Mouse (Mus musculus) limb, embryonic 10.5 days (tissue): ENCODE data around the gene Olfr643. TPM values are rescaled to one million over a fixed set of nuclear protein-coding genes. Genes with fewer than 3 reads are reported as not detected.
"Not testable (repeated sequence)": the region's sequence is repeated elsewhere in the genome, so short reads cannot be mapped to it uniquely, and the experiment has no call there.

ENCODE experiments used
- DNase-seq: peaks from one replicate; pipeline ENCODE4 v3.0.0-alpha.2; 2017; ENCODE audit warnings: low spot score
- H3K27ac ChIP-seq: fragments of 300-500 bp; sonication (generic); 2 replicates; pipeline ENCODE4 v1.5.1; 2016; ENCODE audit warnings: mild to moderate bottlenecking
- H3K27me3 ChIP-seq: fragments of 300-500 bp; sonication (generic); 2 replicates; pipeline ENCODE4 v1.6.1; 2016; ENCODE audit warnings: low read depth, mild to moderate bottlenecking; ENCODE audit not compliant: poor library complexity, severe bottlenecking
- H3K36me3 ChIP-seq: fragments of 300-500 bp; sonication (generic); 2 replicates; pipeline ENCODE4 v1.6.1; 2016; ENCODE audit warnings: mild to moderate bottlenecking, moderate library complexity
- H3K4me1 ChIP-seq: fragments of 300-500 bp; sonication (generic); 2 replicates; pipeline ENCODE4 v1.6.1; 2016
- H3K4me3 ChIP-seq: fragments of 300-500 bp; sonication (generic); 2 replicates; pipeline ENCODE4 v1.5.1; 2016; ENCODE audit warnings: mild to moderate bottlenecking, moderate library complexity
- H3K9me3 ChIP-seq: fragments of 300-500 bp; sonication (generic); replicated peaks from 2 replicates; pipeline ENCODE4 v1.6.1; 2016; ENCODE audit warnings: mild to moderate bottlenecking
- WGBS: fragments of 180-500 bp; shearing (Covaris S2); methylation state at CpG from one replicate; pipeline ENCODE4 v1.1.7; 2016; 5-methylcytosine and 5-hydroxymethylcytosine counted together
- polyA plus RNA-seq: library from polyadenylated mRNA; unstranded; fragments of >200 nt; fragmentation: Nextera tagmentation; extraction: Ambion mirVana; gene quantifications from 2 replicates; pipeline ENCODE4 v1.2.1, GENCODE M21; 2016

Olfr643 gene
- polyA plus RNA-seq, 1 experiment from 2014 or later = not detected

DNA sequence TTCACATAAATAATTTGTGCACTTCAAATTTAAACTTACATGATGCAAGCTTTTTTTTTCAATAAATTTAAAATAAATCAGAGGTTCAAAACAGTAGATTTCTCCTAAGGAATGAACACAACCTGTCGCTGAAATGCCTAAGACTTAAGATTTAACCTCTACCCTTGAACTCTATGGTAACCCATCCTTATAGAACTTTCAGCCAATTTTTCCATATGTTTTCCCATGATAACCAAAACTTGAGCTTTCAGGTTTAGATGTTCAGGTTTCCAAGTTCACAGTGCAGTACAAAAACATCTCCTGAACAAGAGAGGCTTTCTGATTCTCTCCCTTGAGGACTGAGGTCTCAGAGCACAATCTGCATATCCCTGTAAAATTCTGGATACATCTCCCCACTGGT lies 166.4 kb downstream of the Olfr643 start, which contains the start of gene Olfr635:
TSS of gene Olfr635 (plus strand) at position 301 of the 400 bp plus-strand sequence.
- Histone ChIP-seq H3K27me3 (no peaks in the 10 kb centered on the region), H3K36me3 (no peaks in the 10 kb centered on the region), H3K4me1 (no peaks in the 10 kb centered on the region), H3K27ac (no peak within 1 kb of the TSS), H3K4me3 (no peak within 1 kb of the TSS), H3K9me3 (no peaks in the 10 kb centered on the region)
- no peak for DNase-seq
- 85% methylated on average over 1 of the region's 1 CpGs for WGBS

DNA sequence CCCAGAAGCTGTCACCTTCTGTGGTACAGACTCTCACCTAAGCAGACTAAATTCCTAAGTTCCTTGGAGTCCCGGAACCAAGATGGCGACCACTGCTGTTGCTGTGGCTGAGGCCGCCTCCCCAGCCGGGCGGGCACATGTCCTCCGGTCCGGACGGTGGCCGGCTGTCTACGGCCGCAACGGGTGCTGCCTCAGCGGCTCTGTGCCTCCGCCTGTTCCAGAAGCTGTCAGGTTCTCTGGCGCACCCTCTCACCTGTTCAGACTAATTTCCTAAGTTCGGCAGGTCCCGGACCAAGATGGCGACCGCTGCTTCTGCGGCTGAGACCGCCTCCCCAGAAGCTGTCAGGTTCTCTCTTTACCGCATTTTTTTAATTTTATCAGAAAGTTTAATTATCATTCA lies 170.3 kb downstream of the Olfr643 start:
- H3K9me3 ChIP-seq, H3K4me3 ChIP-seq, H3K36me3 ChIP-seq, DNase-seq, H3K27me3 ChIP-seq, H3K4me1 ChIP-seq, H3K27ac ChIP-seq: not testable (repeated sequence)
- WGBS = 97% methylated on average over 22 of the region's 22 CpGs

Other genes with a start within 250 kb of the Olfr643 start
- not detected in 2 replicates for gene Olfr64, start 242.9 kb downstream of the Olfr643 start, polyA plus RNA-seq
- gene Olfr65, start 233.9 kb downstream of the Olfr643 start, polyA plus RNA-seq = not detected in 2 replicates
- gene Olfr631, start 208.6 kb downstream of the Olfr643 start, polyA plus RNA-seq = not detected in 2 replicates
- not detected in 2 replicates for gene Olfr632, start 203.1 kb downstream of the Olfr643 start, polyA plus RNA-seq
- gene Olfr633, start 193.0 kb downstream of the Olfr643 start, polyA plus RNA-seq = not detected in 2 replicates
- gene Olfr635, start 166.3 kb downstream of the Olfr643 start, polyA plus RNA-seq = not detected in 2 replicates
- not detected in 2 replicates for gene Olfr638, start 138.7 kb downstream of the Olfr643 start, polyA plus RNA-seq
- 0.03 TPM in 1 of 2 replicates, not detected in the other for gene Olfr639, start 120.1 kb downstream of the Olfr643 start, polyA plus RNA-seq
- gene Olfr640, start 111.8 kb downstream of the Olfr643 start, polyA plus RNA-seq = not detected in 2 replicates
- gene Olfr641, start 102.0 kb downstream of the Olfr643 start, polyA plus RNA-seq = not detected in 2 replicates
- gene Olfr642, start 84.7 kb downstream of the Olfr643 start, polyA plus RNA-seq = not detected in 2 replicates
- not detected in 2 replicates for gene 4930516K23Rik, start 76.0 kb downstream of the Olfr643 start, polyA plus RNA-seq
- not detected in 2 replicates for gene Olfr644, start 65.5 kb downstream of the Olfr643 start, polyA plus RNA-seq
- gene Olfr645, start 51.9 kb downstream of the Olfr643 start, polyA plus RNA-seq = not detected in 2 replicates
- not detected in 2 replicates for gene Olfr646, start 32.5 kb downstream of the Olfr643 start, polyA plus RNA-seq
- not detected in 2 replicates for gene Ubqln5, start 7.6 kb downstream of the Olfr643 start, polyA plus RNA-seq
- gene Ubqln3, start 5.9 kb upstream of the Olfr643 start, polyA plus RNA-seq = not detected in 2 replicates
- not detected in 2 replicates for gene Ubqlnl, start 13.2 kb upstream of the Olfr643 start, polyA plus RNA-seq
- gene Olfm5, start 27.4 kb upstream of the Olfr643 start, polyA plus RNA-seq = not detected in 2 replicates
- 0.16 and 0.29 TPM in 2 replicates for gene Olfr648, start 46.0 kb upstream of the Olfr643 start, polyA plus RNA-seq
- not detected in 2 replicates for gene Olfr649, start 58.6 kb upstream of the Olfr643 start, polyA plus RNA-seq
- 6.4 and 7.0 TPM in 2 replicates for gene Trim6, start 81.4 kb upstream of the Olfr643 start, polyA plus RNA-seq
- gene Trim34a, start 107.1 kb upstream of the Olfr643 start, polyA plus RNA-seq = 0.31 and 0.91 TPM in 2 replicates
- gene Trim5, start 150.7 kb upstream of the Olfr643 start, polyA plus RNA-seq = not detected in 2 replicates
- gene Trim12a, start 178.1 kb upstream of the Olfr643 start, polyA plus RNA-seq = 1.7 and 2.3 TPM in 2 replicates
- gene Trim34b, start 192.1 kb upstream of the Olfr643 start, polyA plus RNA-seq = not detected in 2 replicates
- gene Trim12c, start 216.0 kb upstream of the Olfr643 start, polyA plus RNA-seq = 0.79 and 1.1 TPM in 2 replicates
- 0.05 and 0.09 TPM in 2 replicates for gene Trim30b, start 232.5 kb upstream of the Olfr643 start, polyA plus RNA-seq